Mouse (Mus musculus) forebrain, postnatal 0 days (tissue): ENCODE results near the gene Olfr381. TPM values are rescaled to one million over a fixed set of nuclear protein-coding genes. Genes with fewer than 3 reads are reported as not detected.
"Not testable (repeated sequence)": the region's sequence is repeated elsewhere in the genome, so short reads cannot be mapped to it uniquely, and the experiment has no call there.

Experiments
- ATAC-seq: fragments of 200-750 bp; cut with Nextera tagmentation; 2 replicates; pipeline ENCODE4 v1.8.0; 2017; ENCODE audit warnings: mild to moderate bottlenecking, moderate library complexity
- DNase-seq: peaks from one replicate; pipeline ENCODE4 v3.0.0-alpha.2; 2015
- H3K27ac ChIP-seq: fragments of 300-500 bp; sonication (generic); 2 replicates; pipeline ENCODE4 v1.5.1; 2014; ENCODE audit warnings: low read depth, mild to moderate bottlenecking, antibody characterized with exemption, low read length, moderate library complexity, mixed read lengths
- H3K27me3 ChIP-seq: fragments of 300-500 bp; sonication (generic); 2 replicates; pipeline ENCODE4 v1.6.1; 2014; ENCODE audit warnings: mild to moderate bottlenecking, low read length, mixed read lengths; ENCODE audit not compliant: insufficient read depth
- H3K36me3 ChIP-seq: fragments of 300-500 bp; sonication (generic); 2 replicates; pipeline ENCODE4 v1.6.1; 2014; ENCODE audit warnings: mild to moderate bottlenecking, moderate library complexity; ENCODE audit not compliant: insufficient read depth
- H3K4me1 ChIP-seq: fragments of 300-500 bp; sonication (generic); 2 replicates; pipeline ENCODE4 v1.6.1; 2014; ENCODE audit warnings: antibody characterized with exemption; ENCODE audit not compliant: insufficient read depth
- H3K4me2 ChIP-seq: fragments of 300-500 bp; sonication (generic); 2 replicates; pipeline ENCODE4 v1.6.1; 2014; ENCODE audit warnings: low read depth, mild to moderate bottlenecking, moderate library complexity
- H3K4me3 ChIP-seq: fragments of 300-500 bp; sonication (generic); 2 replicates; pipeline ENCODE4 v1.5.1; 2014; ENCODE audit warnings: low read depth, low read length, mixed read lengths
- H3K9ac ChIP-seq: fragments of 300-500 bp; sonication (generic); 2 replicates; pipeline ENCODE4 v1.6.1; 2014; ENCODE audit warnings: mild to moderate bottlenecking
- H3K9me3 ChIP-seq: fragments of 300-500 bp; sonication (generic); 2 replicates; pipeline ENCODE4 v1.6.1; 2016; ENCODE audit warnings: low read length
- CTCF ChIP-seq: sonication (generic); IDR thresholded peaks from 2 replicates; pipeline ENCODE4 v1.5.1; 2016; ENCODE audit warnings: antibody characterized with exemption, control low read depth, low read depth
- WGBS: fragments of 180-500 bp; shearing (Covaris S2); extraction: QIAGEN DNeasy Blood & Tissue Kit; methylation state at CpG from one replicate; pipeline ENCODE4 v1.1.7; 2014; 5-methylcytosine and 5-hydroxymethylcytosine counted together
- polyA plus RNA-seq: library from polyadenylated mRNA; unstranded; fragments of >200 nt; fragmentation: Nextera tagmentation; extraction: Ambion mirVana; gene quantifications from 2 replicates; pipeline ENCODE4 v1.2.1, GENCODE M21; 2015
- total RNA-seq: library from RNA; depleted of rRNA; stranded (reverse); fragments of >200 nt; gene quantifications from 2 replicates; pipeline ENCODE4 v1.2.3, GENCODE M21; 2014; rRNA removed

Olfr381 gene
- total RNA-seq (not detected in 2 replicates), polyA plus RNA-seq (not detected in 2 replicates)

GRCm38 (mm10) chr11:73491503-73491902 is at the start of gene Olfr381:
TSS of gene Olfr381 (minus strand) at chr11:73491603.
- ATAC-seq, result no peak
- TF ChIP-seq CTCF, result no peak

DNA sequence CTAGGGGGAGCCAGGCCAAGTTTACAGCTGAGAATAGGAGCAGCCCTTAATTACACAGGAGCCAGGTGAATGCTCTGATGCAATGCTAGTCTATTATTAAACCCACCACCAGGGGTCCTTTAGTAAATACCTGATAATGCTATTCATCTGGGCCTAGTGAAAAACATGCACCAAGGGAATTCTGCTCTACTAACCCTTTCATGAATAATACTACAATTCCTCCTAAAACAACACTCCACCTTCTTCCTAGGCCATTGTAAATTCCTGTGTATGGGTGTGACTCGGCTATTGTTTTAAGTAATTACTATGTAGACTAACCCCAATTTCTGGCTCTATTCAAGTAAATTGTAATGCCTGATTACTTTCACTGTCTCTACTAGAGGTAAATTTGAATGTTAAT is 37.6 kb upstream of the Olfr381 start:
- WGBS, result 79% methylated on average over 1 of the region's 1 CpGs
- H3K4me2 ChIP-seq, H3K4me1 ChIP-seq, H3K4me3 ChIP-seq, DNase-seq, H3K27ac ChIP-seq, ATAC-seq, H3K9me3 ChIP-seq, H3K27me3 ChIP-seq, H3K36me3 ChIP-seq, H3K9ac ChIP-seq: not testable (repeated sequence)

More at GRCm38 (mm10) chr11:73491503-73491902, at the start of gene Olfr381:
- no peaks in the 10 kb centered on the region for H3K4me1 ChIP-seq
- H3K9ac ChIP-seq, result no peak within 1 kb of the TSS
- no peak within 1 kb of the TSS for H3K4me3 ChIP-seq
- H3K36me3 ChIP-seq, result no peaks in the 10 kb centered on the region
- H3K27me3 ChIP-seq, result no peaks in the 10 kb centered on the region
- no peak for DNase-seq
- no peak within 1 kb of the TSS for H3K27ac ChIP-seq
- H3K9me3 ChIP-seq, result no peaks in the 10 kb centered on the region
- no peak within 1 kb of the TSS for H3K4me2 ChIP-seq

DNA sequence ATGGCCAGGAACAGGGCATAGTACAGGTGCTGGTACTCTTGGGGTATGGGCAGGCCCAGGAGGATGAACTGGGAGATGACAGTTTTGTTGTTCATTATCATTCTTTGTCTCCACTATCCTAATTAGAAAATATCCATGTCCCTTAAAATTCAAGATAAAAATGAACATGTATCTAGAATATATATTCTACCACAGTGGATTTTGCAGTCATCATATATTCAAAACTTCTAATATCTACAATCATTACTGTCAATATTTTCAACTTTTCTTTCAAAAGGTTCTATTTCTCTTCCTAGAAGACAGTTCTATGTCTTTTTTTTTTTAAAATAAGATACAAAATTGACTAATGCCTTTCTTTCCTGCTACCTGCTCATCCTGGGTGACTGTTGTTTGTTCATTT is 25.7 kb upstream of the Olfr381 start, which contains the start of gene Olfr382:
Olfr382 (minus strand) TSS at position 101 of the 400 bp plus-strand sequence.
- no peak for TF ChIP-seq CTCF
- Histone ChIP-seq H3K4me1 (no peaks in the 10 kb centered on the region), H3K4me3 (no peak within 1 kb of the TSS), H3K9ac (no peak within 1 kb of the TSS), H3K4me2 (no peak within 1 kb of the TSS), H3K9me3 (0 out of 2 replicates have a peak, but pooled peaks cover 4% of the 10 kb centered on the region), H3K36me3 (no peaks in the 10 kb centered on the region), H3K27me3 (no peaks in the 10 kb centered on the region), H3K27ac (no peak within 1 kb of the TSS)
- DNase-seq (no peak), ATAC-seq (no peak)

DNA sequence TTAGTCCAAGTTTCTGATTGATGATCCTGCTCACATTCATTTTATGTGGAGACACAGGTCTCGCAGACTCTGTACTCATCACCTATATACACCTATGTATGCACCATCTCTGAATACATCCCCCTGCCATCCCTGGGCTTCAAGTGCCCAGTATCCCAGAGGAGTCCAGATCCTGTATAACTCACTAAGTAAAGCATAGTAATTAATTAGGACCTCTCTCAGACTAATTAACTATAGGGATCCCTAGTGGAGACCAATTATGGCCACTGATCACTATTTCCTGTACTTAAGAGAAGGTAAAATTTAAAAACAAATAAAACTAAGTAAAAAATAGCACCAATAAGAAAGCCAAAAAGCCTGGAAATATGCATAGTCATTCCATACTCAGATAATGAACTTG is 34.0 kb downstream of the Olfr381 start, which contains the start of gene Olfr380:
Olfr380 (minus strand) TSS at position 101 of the 400 bp plus-strand sequence.
- no peak for DNase-seq
- no peaks in the 10 kb centered on the region for H3K27me3 ChIP-seq
- no peaks in the 10 kb centered on the region for H3K9me3 ChIP-seq
- H3K4me2 ChIP-seq, result no peak within 1 kb of the TSS
- ATAC-seq, result no peak
- H3K4me3 ChIP-seq, result no peak within 1 kb of the TSS
- H3K36me3 ChIP-seq, result no peaks in the 10 kb centered on the region
- H3K9ac ChIP-seq, result no peak within 1 kb of the TSS
- H3K4me1 ChIP-seq, result no peaks in the 10 kb centered on the region
- WGBS, result 89% methylated on average over 1 of the region's 1 CpGs
- no peak for TF ChIP-seq CTCF
- H3K27ac ChIP-seq, result no peak within 1 kb of the TSS

Other genes starting within 250 kb of the Olfr381 start
- gene Trpv3, start 224.2 kb downstream of the Olfr381 start, total RNA-seq, result 0.29 and 0.31 TPM in 2 replicates
- 0.05 and 0.13 TPM in 2 replicates for gene Trpv3, start 224.2 kb downstream of the Olfr381 start, polyA plus RNA-seq
- gene Aspa, start 162.0 kb downstream of the Olfr381 start, total RNA-seq, result 3.5 and 4.3 TPM in 2 replicates
- gene Aspa, start 162.0 kb downstream of the Olfr381 start, polyA plus RNA-seq, result 4.0 and 4.1 TPM in 2 replicates
- not detected in 2 replicates for gene Gm49340, start 161.9 kb downstream of the Olfr381 start, total RNA-seq
- gene Gm49340, start 161.9 kb downstream of the Olfr381 start, polyA plus RNA-seq, result not detected in 2 replicates
- gene Spata22, start 161.9 kb downstream of the Olfr381 start, total RNA-seq, result 0.15 TPM in 1 of 2 replicates, not detected in the other
- gene Spata22, start 161.9 kb downstream of the Olfr381 start, polyA plus RNA-seq, result 0.12 TPM in 1 of 2 replicates, not detected in the other
- gene Olfr20, start 140.8 kb downstream of the Olfr381 start, total RNA-seq, result not detected in 2 replicates
- gene Olfr20, start 140.8 kb downstream of the Olfr381 start, polyA plus RNA-seq, result not detected in 2 replicates
- not detected in 2 replicates for gene Olfr376, start 120.4 kb downstream of the Olfr381 start, total RNA-seq
- gene Olfr376, start 120.4 kb downstream of the Olfr381 start, polyA plus RNA-seq, result not detected in 2 replicates
- not detected in 2 replicates for gene Olfr1, start 92.0 kb downstream of the Olfr381 start, total RNA-seq
- not detected in 2 replicates for gene Olfr1, start 92.0 kb downstream of the Olfr381 start, polyA plus RNA-seq
- gene Olfr378, start 63.1 kb downstream of the Olfr381 start, total RNA-seq, result not detected in 2 replicates
- gene Olfr378, start 63.1 kb downstream of the Olfr381 start, polyA plus RNA-seq, result not detected in 2 replicates
- gene Olfr380, start 34.1 kb downstream of the Olfr381 start, total RNA-seq, result not detected in 2 replicates
- not detected in 2 replicates for gene Olfr380, start 34.1 kb downstream of the Olfr381 start, polyA plus RNA-seq
- not detected in 2 replicates for gene Olfr382, start 25.6 kb upstream of the Olfr381 start, total RNA-seq
- not detected in 2 replicates for gene Olfr382, start 25.6 kb upstream of the Olfr381 start, polyA plus RNA-seq
- gene Olfr385, start 101.4 kb upstream of the Olfr381 start, total RNA-seq, result not detected in 2 replicates
- not detected in 2 replicates for gene Olfr385, start 101.4 kb upstream of the Olfr381 start, polyA plus RNA-seq
- gene Olfr384, start 107.0 kb upstream of the Olfr381 start, total RNA-seq, result not detected in 2 replicates
- gene Olfr384, start 107.0 kb upstream of the Olfr381 start, polyA plus RNA-seq, result not detected in 2 replicates
- not detected in 2 replicates for gene Zfp735, start 197.2 kb upstream of the Olfr381 start, total RNA-seq
- not detected in 2 replicates for gene Zfp735, start 197.2 kb upstream of the Olfr381 start, polyA plus RNA-seq